Mouse (Mus musculus): Measurements from ENCODE around the gene Rnf157. TPM values are rescaled to one million over a fixed set of nuclear protein-coding genes. Genes with fewer than 3 reads are reported as not detected.
A peak's percentile ranks its signal among the peaks of the same experiment; 100 is the strongest.

The Rnf157 gene
- 54.3 and 62.8 TPM in 2 replicates for polyA plus RNA-seq (2016; fragmentation: Nextera tagmentation; extraction: Ambion mirVana)

DNA sequence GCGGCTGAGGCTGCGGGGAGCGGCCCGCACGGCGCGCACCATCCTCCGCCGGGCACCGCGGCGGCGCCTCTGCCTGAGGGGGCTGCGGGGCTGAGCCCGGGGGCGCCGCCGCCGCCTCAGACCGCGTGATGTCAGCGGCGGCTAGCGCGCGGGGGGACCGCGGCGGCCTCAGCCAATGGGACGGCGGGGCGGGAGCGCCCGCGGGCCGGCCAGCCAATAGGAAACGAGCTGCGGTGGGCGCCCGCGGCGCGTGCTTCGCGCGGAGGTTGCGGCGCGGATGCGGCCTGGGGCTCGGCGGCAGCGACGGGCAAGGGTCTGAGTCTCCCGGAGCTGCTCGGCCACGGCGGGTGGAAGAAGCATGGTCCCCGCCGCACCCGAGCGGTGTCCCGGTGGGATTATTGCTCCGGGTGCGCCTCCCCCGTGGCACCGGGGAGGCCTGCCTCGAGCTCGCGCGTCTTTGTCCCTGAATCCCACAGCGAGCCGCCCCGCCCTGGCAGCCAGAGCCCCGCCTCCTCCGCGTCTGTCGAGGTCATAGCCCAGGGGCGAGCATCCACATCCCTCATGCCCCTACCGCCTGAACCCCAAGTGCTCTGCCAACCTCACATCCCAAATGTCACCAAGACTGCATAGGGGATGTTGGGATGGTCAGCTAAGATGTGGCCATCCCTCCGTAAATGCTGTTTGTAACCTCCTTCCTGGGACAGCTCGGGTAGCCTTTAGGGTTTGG, at the start of gene Rnf157:
TSS of gene Rnf157 (minus strand) at position 129 of the 727 bp plus-strand sequence.
- Histone ChIP-seq H3K9me3 (no peaks in the 10 kb centered on the region), H3K27ac (peak within 1 kb of the TSS; percentile 74), H3K4me3 (peak within 1 kb of the TSS; percentile 84), H3K36me3 (no peaks in the 10 kb centered on the region), H3K27me3 (replicated peaks) (no peaks in the 10 kb centered on the region), H3K4me2 (replicated peaks) (peak within 1 kb of the TSS; percentile 97), H3K9ac (peak within 1 kb of the TSS; percentile 96), H3K4me1 (peaks cover 22% of the 10 kb centered on the region; the same call in 1 of the 2 replicates)
- WGBS, result 2% methylated on average over 82 of the region's 82 CpGs
- peak; percentile 96 for ATAC-seq (ENCODE audit: low FRiP score, low read depth)

DNA sequence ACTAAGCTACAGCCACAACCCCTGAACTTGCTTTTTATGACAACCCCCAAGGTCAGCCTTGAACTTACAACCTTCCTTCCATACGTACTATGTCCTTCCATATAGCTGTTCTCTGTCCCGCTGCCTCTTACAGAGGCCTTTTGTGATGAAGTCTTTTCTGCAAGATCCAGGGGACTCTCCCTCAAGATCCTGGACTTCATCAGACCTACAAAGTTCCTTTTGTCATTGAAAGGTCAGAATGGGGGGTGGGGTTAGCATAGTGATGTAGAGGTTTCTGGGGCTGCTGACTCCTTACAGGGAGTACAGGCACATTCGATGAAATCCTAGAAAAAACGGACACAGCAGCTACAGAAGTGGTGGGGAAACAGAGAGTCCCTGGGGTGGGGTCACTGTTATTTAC, 47.0 kb upstream of the Rnf157 start:
- H3K4me1 ChIP-seq, result peaks cover 3% of the 10 kb centered on the region; the same call in 1 of the 2 replicates
- 55% methylated on average over 4 of the region's 4 CpGs for WGBS
- ATAC-seq (ENCODE audit: low FRiP score, low read depth), result no peak
- no peak overlapping the region for H3K4me2 ChIP-seq (replicated peaks)
- no peaks in the 10 kb centered on the region for H3K27me3 ChIP-seq (replicated peaks)
- no peaks in the 10 kb centered on the region for H3K9me3 ChIP-seq
- no peak overlapping the region for H3K27ac ChIP-seq
- no peaks in the 10 kb centered on the region for H3K36me3 ChIP-seq
- no peak overlapping the region for H3K4me3 ChIP-seq
- no peak overlapping the region for H3K9ac ChIP-seq

DNA sequence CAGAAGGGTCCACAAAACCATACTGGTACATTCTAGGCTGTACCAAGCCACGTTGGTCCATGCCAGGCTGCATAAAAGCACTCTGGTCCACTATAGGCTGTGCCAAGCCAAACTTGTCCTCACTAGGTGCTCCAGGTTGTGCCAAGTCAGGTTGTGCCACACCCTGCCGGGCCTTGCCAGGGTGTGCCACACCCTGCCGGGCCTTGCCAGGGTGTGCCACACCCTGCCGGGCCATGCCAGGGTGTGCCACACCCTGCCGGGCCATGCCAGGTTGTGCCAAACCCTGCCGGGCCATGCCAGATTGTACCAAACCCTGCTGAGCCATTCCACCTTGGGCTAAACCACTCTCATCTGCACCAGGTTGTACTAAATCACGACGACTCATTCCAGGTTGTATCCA, 43.4 kb upstream of the Rnf157 start:
- H3K4me3 ChIP-seq, result no peak overlapping the region
- no peaks in the 10 kb centered on the region for H3K4me1 ChIP-seq
- ATAC-seq (ENCODE audit: low FRiP score, low read depth), result no peak
- H3K27me3 ChIP-seq (replicated peaks), result no peaks in the 10 kb centered on the region
- H3K27ac ChIP-seq, result no peak overlapping the region
- H3K36me3 ChIP-seq, result no peaks in the 10 kb centered on the region
- no peak overlapping the region for H3K9ac ChIP-seq
- no peak overlapping the region for H3K4me2 ChIP-seq (replicated peaks)
- WGBS, result 90% methylated on average over 8 of the region's 8 CpGs
- no peaks in the 10 kb centered on the region for H3K9me3 ChIP-seq

DNA sequence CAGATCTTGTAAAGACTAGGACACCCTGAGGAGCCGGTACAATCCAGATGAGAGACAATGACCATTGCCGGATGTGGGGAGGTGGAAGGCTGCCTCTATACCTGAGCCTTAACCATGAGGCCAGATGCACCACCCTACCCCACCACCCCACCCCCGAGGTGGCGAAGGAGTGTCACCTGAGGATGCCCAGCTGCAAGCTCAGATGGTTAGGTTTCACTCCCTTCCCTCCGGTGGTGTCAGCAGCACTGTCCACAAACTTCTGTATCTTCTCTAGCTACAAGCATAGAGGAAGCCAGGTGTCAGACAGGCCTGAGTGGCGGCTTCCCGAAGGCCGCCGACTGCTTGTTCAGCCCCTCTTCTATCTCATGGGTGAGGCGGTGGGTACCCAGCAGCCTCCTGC, 41.1 kb upstream of the Rnf157 start:
- 0 out of 2 replicates have a peak, but pooled peaks cover 3% of the 10 kb centered on the region for H3K27me3 ChIP-seq (replicated peaks)
- 93% methylated on average over 10 of the region's 10 CpGs for WGBS
- ATAC-seq (ENCODE audit: low FRiP score, low read depth), result no peak
- no peaks in the 10 kb centered on the region for H3K4me1 ChIP-seq
- no peaks in the 10 kb centered on the region for H3K36me3 ChIP-seq
- H3K9me3 ChIP-seq, result 0 out of 2 replicates have a peak, but pooled peaks cover 5% of the 10 kb centered on the region
- H3K27ac ChIP-seq, result no peak overlapping the region
- no peak overlapping the region for H3K9ac ChIP-seq
- no peak overlapping the region for H3K4me2 ChIP-seq (replicated peaks)
- no peak overlapping the region for H3K4me3 ChIP-seq

DNA sequence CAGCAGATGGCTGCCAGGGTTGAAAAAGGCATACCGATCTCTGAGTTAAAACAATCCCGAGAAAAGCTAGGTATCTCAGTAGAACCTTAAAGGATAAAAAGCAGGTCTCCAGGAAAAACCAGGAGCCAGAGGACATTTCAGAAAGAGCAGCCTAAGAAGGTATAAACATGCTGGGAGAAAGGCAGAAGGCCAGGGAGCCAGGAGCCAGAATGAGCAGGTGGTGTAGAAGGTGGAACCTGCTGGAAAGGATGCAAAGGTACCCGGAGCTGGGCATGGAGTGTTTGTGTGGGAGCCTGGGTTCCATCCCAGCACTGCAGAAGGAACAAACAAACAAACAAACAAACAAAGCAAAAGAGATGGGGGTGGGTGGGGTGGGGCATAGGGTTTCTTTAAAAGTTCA, 36.5 kb upstream of the Rnf157 start:
- ATAC-seq (ENCODE audit: low FRiP score, low read depth), result no peak
- 97% methylated on average over 3 of the region's 3 CpGs for WGBS
- Histone ChIP-seq H3K27me3 (replicated peaks) (peaks cover 18% of the 10 kb centered on the region), H3K36me3 (no peaks in the 10 kb centered on the region), H3K9ac (no peak overlapping the region), H3K4me2 (replicated peaks) (no peak overlapping the region), H3K4me1 (peaks cover 7% of the 10 kb centered on the region; the same call in 1 of the 2 replicates), H3K9me3 (0 out of 2 replicates have a peak, but pooled peaks cover 5% of the 10 kb centered on the region), H3K27ac (no peak overlapping the region), H3K4me3 (no peak overlapping the region)

DNA sequence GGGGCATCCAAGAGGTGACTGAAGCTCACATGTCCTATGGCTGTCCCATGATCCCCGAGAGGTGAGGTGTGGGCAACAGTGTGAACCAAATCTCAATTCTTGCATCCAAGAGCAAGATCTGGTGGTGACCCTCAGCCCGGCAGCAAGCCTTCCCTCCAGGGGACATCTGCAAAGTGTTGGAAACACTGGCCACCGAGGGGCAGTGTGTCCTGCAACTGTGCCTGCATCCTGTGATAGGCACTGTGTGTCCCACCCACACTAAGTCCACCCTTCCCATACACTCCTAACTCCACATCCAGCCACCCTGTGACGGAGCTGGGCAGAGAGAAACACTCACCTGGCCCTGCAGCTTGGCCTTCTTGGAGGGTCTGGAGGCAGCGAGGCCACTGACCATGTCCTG, 35.0 kb upstream of the Rnf157 start:
- Histone ChIP-seq H3K27ac (no peak overlapping the region), H3K36me3 (no peaks in the 10 kb centered on the region), H3K4me3 (no peak overlapping the region), H3K4me2 (replicated peaks) (no peak overlapping the region), H3K9ac (no peak overlapping the region), H3K4me1 (peaks cover 11% of the 10 kb centered on the region; the same call in 1 of the 2 replicates), H3K27me3 (replicated peaks) (peaks cover 18% of the 10 kb centered on the region), H3K9me3 (0 out of 2 replicates have a peak, but pooled peaks cover 5% of the 10 kb centered on the region)
- 71% methylated on average over 5 of the region's 5 CpGs for WGBS
- no peak for ATAC-seq (ENCODE audit: low FRiP score, low read depth)

DNA sequence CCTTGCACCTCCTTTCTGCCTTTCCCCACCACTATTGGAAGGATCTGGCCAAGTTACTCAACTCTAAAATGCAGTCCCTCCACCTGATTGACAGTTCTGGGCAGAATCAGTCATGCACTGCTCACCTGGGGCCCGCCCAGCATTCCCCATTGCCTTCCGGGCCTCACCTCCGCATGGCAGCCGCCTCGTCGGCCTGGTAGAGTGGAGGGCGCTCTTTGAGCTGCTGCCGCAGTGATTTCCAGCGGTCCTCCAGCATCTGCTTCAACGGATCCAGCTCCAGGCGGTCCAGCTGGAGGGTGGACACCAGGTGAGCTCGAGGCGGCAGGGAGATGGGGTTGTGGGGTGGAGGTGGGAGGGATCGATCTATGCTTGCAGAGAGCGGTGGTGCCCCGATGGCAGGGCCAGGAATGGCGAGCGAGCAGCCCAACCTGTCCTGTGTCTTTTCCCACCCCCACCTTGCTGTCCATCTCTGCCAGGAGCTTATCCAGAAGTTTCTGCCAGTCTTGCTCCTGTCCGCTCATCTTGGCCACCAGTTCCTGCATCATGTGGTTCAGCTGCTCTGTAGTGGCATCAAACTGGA, 33.6 kb upstream of the Rnf157 start:
- Histone ChIP-seq H3K4me3 (no peak overlapping the region), H3K4me1 (peaks cover 11% of the 10 kb centered on the region; the same call in 1 of the 2 replicates), H3K4me2 (replicated peaks) (no peak overlapping the region), H3K36me3 (no peaks in the 10 kb centered on the region), H3K27me3 (replicated peaks) (peaks cover 18% of the 10 kb centered on the region), H3K9me3 (0 out of 2 replicates have a peak, but pooled peaks cover 5% of the 10 kb centered on the region), H3K9ac (no peak overlapping the region), H3K27ac (no peak overlapping the region)
- 16% methylated on average over 19 of the region's 19 CpGs for WGBS
- ATAC-seq (ENCODE audit: low FRiP score, low read depth), result no peak

DNA sequence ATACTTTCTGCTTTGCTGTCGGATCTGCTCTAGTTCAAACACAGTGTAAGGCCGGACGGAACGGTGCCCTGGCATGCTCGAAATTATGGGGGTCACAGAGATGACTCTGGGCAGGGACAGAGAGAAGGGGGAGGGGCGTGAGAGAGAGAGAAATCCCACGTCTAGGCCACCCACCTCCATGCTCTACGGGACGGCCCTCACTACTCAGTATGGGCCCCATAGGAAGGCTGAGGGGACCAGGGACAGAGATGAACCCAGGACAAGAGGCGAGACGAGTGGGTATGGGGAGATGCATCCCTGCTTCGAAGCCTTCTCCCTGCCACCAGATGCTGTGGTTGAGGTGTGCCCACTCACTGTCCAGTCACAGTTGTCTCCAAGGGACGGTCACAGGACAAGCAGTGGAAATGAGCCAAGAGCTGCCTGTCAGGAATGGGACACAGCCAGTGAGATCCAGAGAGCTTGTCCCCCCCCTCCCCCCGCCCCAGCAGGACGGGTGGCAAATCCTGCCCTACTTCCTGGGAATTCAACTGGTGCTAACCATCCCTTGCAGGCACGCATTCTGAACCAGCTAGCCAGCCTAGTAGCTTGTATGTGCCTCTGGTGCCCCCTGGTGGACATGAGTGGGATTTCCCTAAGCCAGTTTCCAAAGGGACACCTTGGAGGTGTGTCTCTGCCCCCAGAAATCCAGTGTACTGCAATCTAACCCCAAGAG, 32.9 kb upstream of the Rnf157 start:
- ATAC-seq (ENCODE audit: low FRiP score, low read depth), result peak; percentile 52; the same call in 1 of the 2 replicates
- Histone ChIP-seq H3K4me1 (peaks cover 11% of the 10 kb centered on the region; the same call in 1 of the 2 replicates), H3K4me2 (replicated peaks) (0 out of 2 replicates have a peak overlapping the region, but pooled peaks have one; percentile 16)

DNA sequence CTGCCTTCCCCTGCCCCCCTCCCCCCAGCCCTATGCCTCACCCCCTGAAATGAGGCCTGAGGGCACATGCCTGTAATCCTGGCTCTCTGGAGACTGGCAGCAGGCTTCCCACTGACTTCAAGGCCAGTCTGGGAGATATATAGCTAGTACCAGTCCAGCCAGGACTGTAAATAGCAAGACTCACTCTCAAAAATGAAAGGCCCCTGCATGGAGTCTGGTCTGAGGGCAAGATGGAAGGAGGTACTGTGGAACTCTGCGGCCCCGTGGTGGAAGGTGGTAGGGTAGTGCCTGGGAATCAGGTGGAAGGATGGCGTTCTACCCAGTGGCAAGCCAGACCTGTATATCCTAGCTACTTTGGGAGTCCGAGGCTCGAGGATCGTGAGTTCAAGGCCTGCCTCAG, 31.1 kb upstream of the Rnf157 start:
- no peak overlapping the region for H3K9ac ChIP-seq
- peaks cover 15% of the 10 kb centered on the region for H3K27me3 ChIP-seq (replicated peaks)
- peaks cover 11% of the 10 kb centered on the region; the same call in 1 of the 2 replicates for H3K4me1 ChIP-seq
- no peak overlapping the region for H3K4me3 ChIP-seq
- peaks cover 4% of the 10 kb centered on the region for H3K36me3 ChIP-seq
- no peak overlapping the region for H3K4me2 ChIP-seq (replicated peaks)
- 92% methylated on average over 6 of the region's 6 CpGs for WGBS
- no peak overlapping the region for H3K27ac ChIP-seq
- ATAC-seq (ENCODE audit: low FRiP score, low read depth), result no peak
- H3K9me3 ChIP-seq, result no peaks in the 10 kb centered on the region

More for the DNA sequence above, 32.9 kb upstream of the Rnf157 start:
- 0 out of 2 replicates have a peak, but pooled peaks cover 5% of the 10 kb centered on the region for H3K9me3 ChIP-seq
- H3K27me3 ChIP-seq (replicated peaks), result peaks cover 18% of the 10 kb centered on the region
- no peak overlapping the region for H3K27ac ChIP-seq
- no peaks in the 10 kb centered on the region for H3K36me3 ChIP-seq
- no peak overlapping the region for H3K9ac ChIP-seq
- WGBS, result 30% methylated on average over 16 of the region's 16 CpGs
- no peak overlapping the region for H3K4me3 ChIP-seq

DNA sequence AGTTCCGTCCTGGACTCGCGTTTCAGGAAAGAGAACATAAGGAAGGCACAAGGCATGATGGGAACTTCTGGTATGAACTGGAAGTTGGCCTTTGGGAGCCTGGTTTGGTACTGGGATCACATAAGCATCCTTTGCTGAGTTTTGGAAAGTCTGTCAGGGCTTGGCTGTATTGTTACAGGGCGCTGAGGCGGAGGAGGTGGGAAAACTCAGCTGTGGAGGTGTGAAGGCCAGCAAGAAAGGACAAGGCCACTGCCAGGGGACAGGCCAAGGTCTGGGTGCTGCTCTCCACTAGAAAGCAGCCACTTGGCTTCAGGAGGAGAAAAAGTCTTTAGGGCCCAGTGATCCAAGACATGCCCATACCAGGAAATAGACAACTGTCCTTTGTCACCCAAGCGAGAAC, 30.5 kb upstream of the Rnf157 start:
- H3K27me3 ChIP-seq (replicated peaks), result peaks cover 15% of the 10 kb centered on the region
- no peak overlapping the region for H3K4me3 ChIP-seq
- H3K9me3 ChIP-seq, result no peaks in the 10 kb centered on the region
- H3K4me1 ChIP-seq, result peaks cover 11% of the 10 kb centered on the region; the same call in 1 of the 2 replicates
- WGBS, result 87% methylated on average over 6 of the region's 6 CpGs
- H3K27ac ChIP-seq, result no peak overlapping the region
- ATAC-seq (ENCODE audit: low FRiP score, low read depth), result no peak
- H3K4me2 ChIP-seq (replicated peaks), result no peak overlapping the region
- H3K9ac ChIP-seq, result no peak overlapping the region
- H3K36me3 ChIP-seq, result peaks cover 6% of the 10 kb centered on the region

DNA sequence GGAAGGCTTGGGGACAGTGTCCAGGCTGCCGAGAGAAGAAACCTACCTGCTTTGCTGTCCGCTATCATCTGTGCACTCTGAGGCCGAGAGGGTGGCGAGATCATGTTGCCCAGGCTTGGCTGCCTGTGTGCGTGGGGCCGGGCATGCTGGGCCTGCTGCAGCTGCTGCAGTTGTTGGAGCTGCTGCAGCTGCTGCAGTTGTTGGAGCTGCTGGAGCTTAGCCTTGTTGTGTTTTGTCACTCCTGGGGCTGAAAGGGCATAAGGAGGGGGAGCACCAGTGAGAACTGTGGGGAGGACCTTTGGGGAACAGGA, 30.0 kb upstream of the Rnf157 start:
- Histone ChIP-seq H3K9ac (0 out of 2 replicates have a peak overlapping the region, but pooled peaks have one; percentile 1), H3K4me3 (no peak overlapping the region), H3K36me3 (peaks cover 6% of the 10 kb centered on the region), H3K27ac (no peak overlapping the region), H3K4me1 (peaks cover 11% of the 10 kb centered on the region; the same call in 1 of the 2 replicates), H3K9me3 (no peaks in the 10 kb centered on the region), H3K4me2 (replicated peaks) (no peak overlapping the region), H3K27me3 (replicated peaks) (peaks cover 15% of the 10 kb centered on the region)
- 78% methylated on average over 6 of the region's 6 CpGs for WGBS
- no peak for ATAC-seq (ENCODE audit: low FRiP score, low read depth)

Data from neural tube, embryonic 12.5 days (tissue).